Mouse (Mus musculus): ENCODE measurements around the gene Gadl1. TPM values are rescaled to one million over a fixed set of nuclear protein-coding genes. Genes with fewer than 3 reads are reported as not detected.
"Not testable (repeated sequence)": the region's sequence is repeated elsewhere in the genome, so short reads cannot be mapped to it uniquely, and the experiment has no call there.

The Gadl1 gene
- polyA plus RNA-seq, 1 experiment = 0.34 TPM

GRCm38 (mm10) chr9:115999361-115999990 lies 90.2 kb downstream of the Gadl1 start:
- DNase-seq (ENCODE audit: extremely low spot score in 1 of 2, low spot score in 1 of 2) = no peak

GRCm38 (mm10) chr9:116013911-116014310 lies 104.7 kb downstream of the Gadl1 start:
- DNase-seq (ENCODE audit: extremely low spot score in 1 of 2, low spot score in 1 of 2) = no peak

DNA sequence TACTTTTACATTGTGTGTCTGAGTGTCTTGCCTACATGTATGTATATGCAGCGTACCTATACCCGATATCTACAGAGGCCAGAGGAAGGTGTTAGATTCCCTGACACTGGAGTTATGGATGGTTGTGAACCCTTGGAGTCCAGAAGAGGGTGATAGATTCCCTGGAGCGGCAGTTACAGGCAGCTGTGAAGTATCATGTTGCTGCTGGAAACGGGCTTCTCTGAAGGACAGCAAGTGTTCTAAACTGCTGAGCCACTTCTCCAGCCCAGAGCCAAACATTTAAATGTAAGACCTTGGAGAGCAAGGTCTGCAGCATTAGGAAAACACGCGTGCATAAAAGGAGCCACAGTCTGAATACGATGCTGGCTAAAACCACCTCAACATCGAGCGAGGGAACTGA lies 107.0 kb downstream of the Gadl1 start:
- no peak for DNase-seq (ENCODE audit: extremely low spot score in 1 of 2, low spot score in 1 of 2)

DNA sequence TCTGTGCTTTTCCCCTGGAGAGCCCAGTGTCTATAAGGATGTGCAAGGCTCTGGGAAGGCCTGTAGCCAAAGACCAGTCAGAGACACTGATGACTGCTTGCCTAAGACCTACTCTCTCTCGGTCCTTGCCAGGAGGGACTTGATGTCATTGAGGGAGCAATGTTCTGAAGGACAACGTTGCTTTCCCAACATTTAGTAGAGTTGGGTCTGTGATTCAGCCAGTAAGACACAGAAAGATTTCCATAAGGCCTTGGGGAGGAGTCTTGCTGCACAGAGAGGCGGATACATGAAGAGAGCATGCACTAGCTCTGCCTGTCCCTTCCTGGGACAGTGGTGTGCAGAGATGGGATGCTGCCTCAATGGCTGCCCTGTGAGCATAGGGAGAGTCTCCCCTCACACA lies 107.8 kb downstream of the Gadl1 start:
- DNase-seq (ENCODE audit: extremely low spot score in 1 of 2, low spot score in 1 of 2) = no peak

GRCm38 (mm10) chr9:116018586-116018985 lies 109.3 kb downstream of the Gadl1 start:
- no peak for DNase-seq (ENCODE audit: extremely low spot score in 1 of 2, low spot score in 1 of 2)

DNA sequence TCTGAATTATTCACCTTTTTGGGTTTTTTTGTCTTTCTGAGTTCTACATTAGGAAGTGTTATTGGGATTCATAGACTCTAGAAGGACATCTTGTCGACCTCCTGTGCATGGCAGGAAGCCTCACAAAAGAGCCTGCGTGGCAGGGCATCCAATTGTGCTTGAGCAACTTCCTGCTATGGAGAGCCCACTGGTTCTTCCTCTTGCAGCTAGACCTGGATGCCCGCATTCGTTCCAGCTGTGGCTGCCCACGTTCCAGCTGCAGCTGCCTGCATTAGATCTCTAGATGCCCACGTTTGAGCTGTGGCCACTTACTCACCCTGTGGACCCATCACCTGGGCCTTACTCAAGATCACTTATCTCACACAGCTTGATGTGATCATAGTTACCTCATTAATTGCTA lies 116.1 kb downstream of the Gadl1 start:
- no peak for DNase-seq (ENCODE audit: extremely low spot score in 1 of 2, low spot score in 1 of 2)

- DNase-seq (ENCODE audit: extremely low spot score in 1 of 2, low spot score in 1 of 2) = no peak
Observed at GRCm38 (mm10) chr9:116029076-116029475, 119.8 kb downstream of the Gadl1 start.

DNA sequence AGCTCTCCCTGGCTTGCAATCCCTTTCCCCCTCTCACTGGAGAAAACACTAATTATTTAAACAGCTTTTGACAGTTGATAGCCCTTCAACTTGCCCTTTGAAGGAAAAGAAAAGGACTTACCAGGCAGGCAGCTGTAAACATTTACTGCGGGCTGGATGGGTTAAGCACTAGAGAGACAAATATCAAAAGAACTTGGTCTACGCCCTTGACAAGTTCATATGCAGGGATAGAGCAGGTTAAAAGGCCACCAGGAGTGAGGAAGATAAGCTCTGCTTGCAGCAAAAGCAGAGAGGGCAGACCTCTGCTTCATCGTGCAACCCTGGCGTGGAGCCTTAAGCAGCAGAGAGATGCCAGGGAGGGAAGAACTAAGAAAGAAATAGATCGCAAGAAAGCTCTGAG lies 123.5 kb downstream of the Gadl1 start:
- no peak for DNase-seq (ENCODE audit: extremely low spot score in 1 of 2, low spot score in 1 of 2)

GRCm38 (mm10) chr9:116038275-116038674 lies 129.0 kb downstream of the Gadl1 start:
- DNase-seq (ENCODE audit: extremely low spot score in 1 of 2, low spot score in 1 of 2) = no peak

DNA sequence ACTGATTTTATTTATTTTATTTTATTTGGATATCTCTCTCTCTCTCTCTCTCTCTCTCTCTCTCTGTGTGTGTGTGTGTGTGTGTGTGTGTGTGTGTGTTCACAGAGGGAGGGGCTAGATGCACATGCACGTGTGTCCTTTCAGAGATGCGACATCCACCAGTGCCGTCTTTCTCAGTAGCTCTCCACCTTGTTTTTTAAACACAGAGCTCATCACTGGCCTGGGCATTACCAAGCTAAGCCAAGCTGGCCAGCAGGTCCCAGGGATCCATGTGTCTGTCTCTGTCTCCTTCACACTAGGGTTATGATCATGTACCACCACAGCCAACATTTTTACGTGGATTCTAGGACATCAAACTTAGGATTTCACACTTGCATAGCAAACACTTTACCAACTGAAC lies 130.7 kb downstream of the Gadl1 start:
- DNase-seq (ENCODE audit: extremely low spot score in 1 of 2, low spot score in 1 of 2) = no peak

- not testable (repeated sequence) for DNase-seq (ENCODE audit: extremely low spot score in 1 of 2, low spot score in 1 of 2)
Observed at GRCm38 (mm10) chr9:116040852-116041251, 131.6 kb downstream of the Gadl1 start.

GRCm38 (mm10) chr9:116041369-116041768 lies 132.1 kb downstream of the Gadl1 start:
- no peak for DNase-seq (ENCODE audit: extremely low spot score in 1 of 2, low spot score in 1 of 2)

GRCm38 (mm10) chr9:116041787-116042186 lies 132.5 kb downstream of the Gadl1 start:
- peak; percentile 73 to 98 for DNase-seq (ENCODE audit: extremely low spot score in 1 of 2, low spot score in 1 of 2)

DNA sequence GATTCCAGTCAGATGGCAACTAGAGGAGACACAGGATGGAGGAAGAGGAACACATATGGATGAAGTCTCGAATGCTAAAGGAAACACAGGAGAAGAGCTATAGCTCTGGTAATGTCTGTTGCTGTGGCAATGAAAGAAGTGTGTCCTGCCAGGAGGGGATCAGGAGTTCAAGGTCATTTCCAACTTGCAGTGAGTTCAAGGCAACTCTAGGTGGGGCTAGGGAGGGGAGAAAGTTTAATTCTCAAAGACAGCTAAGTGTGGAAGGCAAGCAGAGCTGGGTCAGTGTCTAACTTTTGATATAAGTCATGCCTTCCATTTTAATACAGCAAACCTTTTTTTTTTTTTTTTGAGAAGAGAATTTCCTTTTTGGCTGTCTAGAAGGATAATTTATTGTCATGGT lies 140.7 kb downstream of the Gadl1 start:
- no peak for DNase-seq (ENCODE audit: extremely low spot score in 1 of 2, low spot score in 1 of 2)

- DNase-seq (ENCODE audit: extremely low spot score in 1 of 2, low spot score in 1 of 2) = no peak
Observed at GRCm38 (mm10) chr9:116053976-116054375, 144.7 kb downstream of the Gadl1 start.

- no peak for DNase-seq (ENCODE audit: extremely low spot score in 1 of 2, low spot score in 1 of 2)
Observed at GRCm38 (mm10) chr9:116058475-116058874, 149.2 kb downstream of the Gadl1 start.

- no peak for DNase-seq (ENCODE audit: extremely low spot score in 1 of 2, low spot score in 1 of 2)
Observed at GRCm38 (mm10) chr9:116059156-116059555, 149.9 kb downstream of the Gadl1 start.

GRCm38 (mm10) chr9:116060691-116061090 lies 151.4 kb downstream of the Gadl1 start:
- peak in 1 of 2 experiments; percentile 50 for DNase-seq (ENCODE audit: extremely low spot score in 1 of 2, low spot score in 1 of 2)

DNA sequence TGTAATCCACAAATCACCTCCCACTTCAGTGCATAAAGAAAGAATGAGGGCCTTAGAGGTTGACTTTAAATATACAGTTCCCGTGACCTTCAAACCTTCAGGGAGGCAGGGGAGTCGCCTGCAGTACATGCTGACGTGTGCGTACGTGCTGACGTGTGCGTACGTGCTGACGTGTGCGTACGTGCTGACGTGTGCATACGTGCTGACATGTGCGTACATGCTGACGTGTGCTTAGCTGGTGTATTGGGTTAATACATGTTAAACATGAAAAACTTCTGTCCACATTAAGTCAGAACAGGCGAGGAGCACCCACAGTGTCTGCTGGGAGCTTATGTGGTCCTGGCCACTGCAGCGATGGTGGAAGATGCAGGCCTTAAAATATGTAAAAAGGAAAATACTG lies 155.5 kb downstream of the Gadl1 start:
- DNase-seq (ENCODE audit: extremely low spot score in 1 of 2, low spot score in 1 of 2) = no peak

GRCm38 (mm10) chr9:116071561-116071960 lies 162.3 kb downstream of the Gadl1 start:
- DNase-seq (ENCODE audit: extremely low spot score in 1 of 2, low spot score in 1 of 2) = not testable (repeated sequence)

DNA sequence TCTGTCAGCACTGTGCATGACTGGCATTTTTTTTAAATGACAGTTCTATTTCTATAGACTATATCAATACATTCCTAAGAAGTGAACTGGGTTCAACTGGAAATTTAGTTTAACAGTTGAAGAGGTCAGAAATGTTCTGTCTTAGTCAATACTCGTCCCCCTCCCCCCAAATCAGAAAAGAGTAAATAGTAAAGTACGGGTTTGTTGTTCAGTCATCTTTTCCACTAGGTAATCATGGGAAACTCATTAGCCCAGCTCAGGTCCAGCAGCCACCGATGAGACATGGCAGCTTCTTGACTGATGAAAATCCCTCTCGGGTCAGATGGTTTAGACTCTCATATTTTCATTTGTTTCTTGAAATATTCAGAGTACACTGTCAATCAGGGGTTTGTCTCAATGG lies 166.9 kb downstream of the Gadl1 start:
- no peak for DNase-seq (ENCODE audit: extremely low spot score in 1 of 2, low spot score in 1 of 2)

- DNase-seq (ENCODE audit: extremely low spot score in 1 of 2, low spot score in 1 of 2) = no peak
Observed at GRCm38 (mm10) chr9:116076946-116077345, 167.7 kb downstream of the Gadl1 start.

DNA sequence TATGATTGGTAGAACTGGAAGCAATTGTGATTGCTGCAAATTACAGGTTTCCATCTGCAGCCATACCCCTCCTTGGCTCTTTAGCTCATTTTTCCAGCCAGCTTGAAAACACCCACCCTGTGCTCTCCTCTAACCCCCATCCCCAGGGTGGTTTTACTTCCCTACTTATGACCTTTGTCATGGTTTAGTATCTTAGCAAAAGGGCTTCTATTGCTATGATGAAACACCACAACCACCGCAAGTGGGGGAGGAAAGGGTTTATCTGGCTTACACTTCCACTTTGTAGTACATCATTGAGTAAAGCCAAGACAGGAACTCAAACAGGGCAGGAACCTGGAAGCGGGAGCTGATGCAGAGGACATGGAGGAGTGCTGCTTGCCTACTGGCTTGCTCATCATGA lies 168.2 kb downstream of the Gadl1 start:
- no peak for DNase-seq (ENCODE audit: extremely low spot score in 1 of 2, low spot score in 1 of 2)

Data from frontal cortex, adult 2 months (tissue).